Mouse (Mus musculus) myocyte (in vitro differentiated cells): ENCODE measurements around the gene Ankrd6. TPM values are rescaled to one million over a fixed set of nuclear protein-coding genes. Genes with fewer than 3 reads are reported as not detected.

ENCODE experiments used
- H3K27me3 ChIP-seq: one replicate; pipeline ENCODE4 v1.6.1; 2011; ENCODE audit not compliant: control insufficient read depth, insufficient read depth, insufficient read length
- H3K36me3 ChIP-seq: one replicate; pipeline ENCODE4 v1.6.1; 2011; ENCODE audit not compliant: control insufficient read depth, insufficient read depth
- H3K4me2 ChIP-seq: one replicate; pipeline ENCODE4 v1.6.1; 2011; ENCODE audit warnings: low read depth, control low read depth
- H3K4me3 ChIP-seq: one replicate; pipeline ENCODE4 v1.5.1; 2011; ENCODE audit warnings: mild to moderate bottlenecking, control low read depth, moderate library complexity
- H3K79me2 ChIP-seq: one replicate; pipeline ENCODE4 v1.6.1; 2011; ENCODE audit not compliant: control insufficient read depth, insufficient read depth
- H3ac ChIP-seq: one replicate; pipeline ENCODE4 v1.6.1; 2011; ENCODE audit not compliant: control insufficient read depth, insufficient read length
- CEBPB ChIP-seq: IDR thresholded peaks from 2 replicates; pipeline ENCODE4 v1.6.1; 2011; ENCODE audit warnings: mild to moderate bottlenecking, moderate library complexity; ENCODE audit not compliant: poor library complexity, insufficient read depth, severe bottlenecking
- E2F4 ChIP-seq: IDR thresholded peaks from one replicate; pipeline ENCODE4 v1.6.1; 2011; ENCODE audit warnings: mild to moderate bottlenecking, control low read depth, moderate library complexity; ENCODE audit not compliant: insufficient read depth
- MAX ChIP-seq: IDR thresholded peaks from one replicate; pipeline ENCODE4 v1.6.1; 2011; ENCODE audit warnings: low read depth, mild to moderate bottlenecking, control low read depth
- MYOD1 ChIP-seq, 3 experiments: IDR thresholded peaks; one replicate each; pipeline ENCODE4 v1.6.1; 2011; ENCODE audit warnings: control low read depth in 2 of 3, low read depth in 2 of 3, mild to moderate bottlenecking in 2 of 3, moderate library complexity in 1 of 3; ENCODE audit not compliant: insufficient read length in 2 of 3, control insufficient read depth in 1 of 3
- MYOG ChIP-seq, 3 experiments: IDR thresholded peaks; one replicate each; pipeline ENCODE4 v1.6.1; 2011; ENCODE audit warnings: control low read depth in 2 of 3, low read depth in 2 of 3, mild to moderate bottlenecking in 2 of 3; ENCODE audit not compliant: insufficient read length in 2 of 3, control insufficient read depth in 1 of 3, insufficient read depth in 1 of 3
- POLR2A ChIP-seq: IDR thresholded peaks from one replicate; pipeline ENCODE4 v1.6.1; 2011; ENCODE audit warnings: low read depth, mild to moderate bottlenecking, control low read depth, moderate library complexity; ENCODE audit not compliant: insufficient read length
- POLR2AphosphoS2 ChIP-seq: IDR thresholded peaks from one replicate; pipeline ENCODE4 v1.6.1; 2011; ENCODE audit warnings: low read depth, control low read depth; ENCODE audit not compliant: insufficient read length
- REST ChIP-seq: IDR thresholded peaks from one replicate; pipeline ENCODE4 v1.6.1; 2011; ENCODE audit warnings: mild to moderate bottlenecking, control low read depth, moderate library complexity; ENCODE audit not compliant: insufficient read depth, insufficient read length
- SRF ChIP-seq: IDR thresholded peaks from one replicate; pipeline ENCODE4 v1.6.1; 2011; ENCODE audit warnings: low read depth; ENCODE audit not compliant: control insufficient read depth, insufficient read length
- TCF12 ChIP-seq: IDR thresholded peaks from one replicate; pipeline ENCODE4 v1.6.1; 2011; ENCODE audit warnings: mild to moderate bottlenecking, control low read depth; ENCODE audit not compliant: poor library complexity, insufficient read depth, severe bottlenecking
- TCF3 ChIP-seq: IDR thresholded peaks from one replicate; pipeline ENCODE4 v1.6.1; 2011; ENCODE audit warnings: low read depth, control low read depth; ENCODE audit not compliant: insufficient read length
- USF1 ChIP-seq: IDR thresholded peaks from one replicate; pipeline ENCODE4 v1.6.1; 2011; ENCODE audit warnings: low read depth, mild to moderate bottlenecking, control low read depth, moderate library complexity
- polyA plus RNA-seq: library from polyadenylated mRNA; unstranded; fragments of >200 nt; fragmentation: generic; extraction: Trizol; gene quantifications from one replicate; pipeline ENCODE4 v1.2.1, GENCODE M21; 2012; ENCODE audit warnings: missing spikeins

Ankrd6 gene
- polyA plus RNA-seq, 1 experiment, result 0.31 TPM

GRCm38 (mm10) chr4:32984242-32984641, 33.6 kb upstream of the Ankrd6 start:
- no peaks in the 10 kb centered on the region for H3K36me3 ChIP-seq
- H3K4me2 ChIP-seq, result peak overlapping the region; percentile 76
- H3ac ChIP-seq, result no peak overlapping the region

DNA sequence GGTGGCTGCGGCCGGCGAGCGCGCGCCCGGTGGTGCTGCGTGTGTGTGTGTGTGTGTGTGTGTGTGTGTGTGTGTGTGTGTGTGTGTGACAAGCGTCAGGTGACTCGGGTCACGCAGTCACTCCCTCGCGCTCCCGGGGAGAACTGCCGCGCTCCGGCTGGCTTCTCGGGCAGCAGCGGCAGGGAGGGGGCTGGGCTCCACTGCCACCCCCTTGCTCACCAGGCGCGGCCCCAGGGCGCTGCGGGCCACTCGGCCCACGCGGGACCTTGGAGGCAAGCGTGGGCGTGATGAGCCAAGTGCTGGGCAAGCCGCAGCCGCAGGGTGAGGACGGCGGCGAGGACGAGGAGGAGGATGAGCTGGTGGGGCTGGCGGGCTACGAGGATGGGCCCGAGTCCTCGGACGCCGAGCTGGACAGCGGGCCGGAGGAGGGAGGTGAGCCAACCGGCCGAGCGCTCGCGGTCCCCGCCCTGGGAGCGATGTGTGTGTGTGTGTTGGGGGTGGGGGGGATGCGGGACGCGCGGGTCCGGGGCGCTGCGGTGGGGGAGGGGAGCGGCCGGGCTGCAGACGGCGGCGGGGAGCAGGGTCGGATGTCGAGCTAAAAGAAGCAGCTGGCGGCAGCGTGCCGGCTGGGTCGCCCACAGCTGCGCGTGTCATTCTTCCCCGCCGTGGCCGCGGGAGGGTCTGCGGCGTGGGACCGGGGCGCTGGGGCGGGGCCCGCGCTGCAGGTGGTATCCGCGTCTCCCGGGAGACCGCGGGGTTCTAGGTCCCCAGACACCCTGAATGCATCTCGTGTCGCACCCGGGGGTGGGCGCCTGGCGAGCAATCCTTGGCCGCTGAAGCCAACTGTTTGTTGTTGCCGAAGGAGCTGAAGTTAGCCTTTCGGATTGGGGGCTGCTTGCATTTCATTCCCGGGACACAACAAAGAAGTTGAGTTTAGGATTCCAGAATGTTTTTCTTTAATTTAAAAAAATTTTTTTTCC, 32.8 kb upstream of the Ankrd6 start:
- Histone ChIP-seq H3K4me3 (peak overlapping the region; percentile 28), H3ac (peak overlapping the region; percentile 46), H3K27me3 (no peaks in the 10 kb centered on the region), H3K4me2 (peak overlapping the region; percentile 76), H3K79me2 (no peaks in the 10 kb centered on the region), H3K36me3 (no peaks in the 10 kb centered on the region)
- TF ChIP-seq POLR2AphosphoS2 (no peak), TCF3 (peak; percentile 92), MYOD1 (IDR thresholded peaks at IDR 0.05; ENCODE audit: control insufficient read depth in 1 of 3, insufficient read length in 2 of 3, low read depth in 2 of 3) (peak in 2 of 3 experiments; percentile 98 to 99), USF1 (no peak), CEBPB (no peak), E2F4 (no peak), TCF12 (no peak), MYOG (IDR thresholded peaks at IDR 0.05; ENCODE audit: control insufficient read depth in 1 of 3, insufficient read depth in 1 of 3, insufficient read length in 2 of 3, low read depth in 2 of 3) (peak; percentile 40 to 91 (median 87)), REST (no peak), SRF (no peak), MAX (no peak), POLR2A (peak; percentile 26)

More at GRCm38 (mm10) chr4:32984242-32984641, 33.6 kb upstream of the Ankrd6 start:
- peak overlapping the region; percentile 28 for H3K4me3 ChIP-seq
- H3K79me2 ChIP-seq, result no peaks in the 10 kb centered on the region
- TF ChIP-seq POLR2A, result no peak
- no peak for TF ChIP-seq CEBPB
- no peak for TF ChIP-seq MYOG (IDR thresholded peaks at IDR 0.05; ENCODE audit: control insufficient read depth in 1 of 3, insufficient read depth in 1 of 3, insufficient read length in 2 of 3, low read depth in 2 of 3)
- H3K27me3 ChIP-seq, result no peaks in the 10 kb centered on the region

DNA sequence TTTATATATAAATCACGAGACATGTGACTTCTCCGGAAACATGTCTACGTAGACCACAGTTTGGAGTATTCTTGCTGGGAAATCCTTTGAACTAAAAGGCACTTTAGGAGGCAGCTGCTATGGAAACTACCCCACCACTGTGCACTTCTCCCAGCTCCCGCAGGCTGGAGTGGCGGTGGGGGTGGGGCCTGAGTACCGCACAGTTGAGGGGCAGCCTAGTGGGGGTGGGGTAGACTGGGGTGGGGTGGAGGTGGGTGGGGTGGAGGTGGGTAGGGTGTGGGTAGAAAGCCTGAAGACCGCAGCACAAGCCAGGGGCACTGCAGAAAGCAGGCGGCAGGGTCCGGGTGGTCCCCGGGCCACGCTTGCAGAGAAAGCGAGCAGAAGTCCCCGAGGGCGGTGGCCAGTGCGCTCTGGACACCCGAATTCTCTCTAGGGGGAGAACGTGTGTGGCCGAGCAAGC, 32.1 kb upstream of the Ankrd6 start, which contains the start of gene Rragd:
TSS of gene Rragd (plus strand) at position 322 of the 460 bp plus-strand sequence.
- H3K4me2 ChIP-seq, result peak within 1 kb of the TSS; percentile 76
- H3K79me2 ChIP-seq, result no peaks in the 10 kb centered on the region
- peak within 1 kb of the TSS; percentile 46 for H3ac ChIP-seq
- H3K36me3 ChIP-seq, result no peaks in the 10 kb centered on the region
- H3K4me3 ChIP-seq, result peak within 1 kb of the TSS; percentile 28
- TF ChIP-seq POLR2A (no peak), CEBPB (no peak), E2F4 (no peak), MAX (no peak), TCF12 (no peak), MYOG (IDR thresholded peaks at IDR 0.05; ENCODE audit: control insufficient read depth in 1 of 3, insufficient read depth in 1 of 3, insufficient read length in 2 of 3, low read depth in 2 of 3) (no peak)
- H3K27me3 ChIP-seq, result no peaks in the 10 kb centered on the region

GRCm38 (mm10) chr4:32982041-32982715, 31.5 kb upstream of the Ankrd6 start:
- Histone ChIP-seq H3K36me3 (no peaks in the 10 kb centered on the region), H3K4me3 (peak overlapping the region; percentile 28), H3K79me2 (no peaks in the 10 kb centered on the region), H3ac (no peak overlapping the region), H3K4me2 (peak overlapping the region; percentile 76), H3K27me3 (no peaks in the 10 kb centered on the region)
- TF ChIP-seq TCF3 (no peak), POLR2A (no peak), POLR2AphosphoS2 (no peak), TCF12 (no peak), CEBPB (no peak), MAX (no peak), USF1 (no peak), REST (no peak), MYOD1 (IDR thresholded peaks at IDR 0.05; ENCODE audit: control insufficient read depth in 1 of 3, insufficient read length in 2 of 3, low read depth in 2 of 3) (no peak), MYOG (IDR thresholded peaks at IDR 0.05; ENCODE audit: control insufficient read depth in 1 of 3, insufficient read depth in 1 of 3, insufficient read length in 2 of 3, low read depth in 2 of 3) (no peak), E2F4 (no peak), SRF (no peak)
